Mouse (Mus musculus) bone marrow, adult 2 months (tissue): ENCODE data around the gene Cutal.
"Not testable (repeated sequence)": the region's sequence is repeated elsewhere in the genome, so short reads cannot be mapped to it uniquely, and the experiment has no call there.

Experiments
- CTCF ChIP-seq: fragments of 200-500 bp; IDR thresholded peaks from 2 replicates; pipeline ENCODE4 v1.5.1; 2011; ENCODE audit warnings: low read length, control low read depth; ENCODE audit not compliant: control insufficient read depth, insufficient read depth
- POLR2A ChIP-seq: fragments of 200-500 bp; IDR thresholded peaks from 2 replicates; pipeline ENCODE4 v1.6.1; 2011; ENCODE audit warnings: low read depth, mild to moderate bottlenecking, control low read depth, low read length, borderline replicate concordance; ENCODE audit not compliant: control insufficient read depth

DNA sequence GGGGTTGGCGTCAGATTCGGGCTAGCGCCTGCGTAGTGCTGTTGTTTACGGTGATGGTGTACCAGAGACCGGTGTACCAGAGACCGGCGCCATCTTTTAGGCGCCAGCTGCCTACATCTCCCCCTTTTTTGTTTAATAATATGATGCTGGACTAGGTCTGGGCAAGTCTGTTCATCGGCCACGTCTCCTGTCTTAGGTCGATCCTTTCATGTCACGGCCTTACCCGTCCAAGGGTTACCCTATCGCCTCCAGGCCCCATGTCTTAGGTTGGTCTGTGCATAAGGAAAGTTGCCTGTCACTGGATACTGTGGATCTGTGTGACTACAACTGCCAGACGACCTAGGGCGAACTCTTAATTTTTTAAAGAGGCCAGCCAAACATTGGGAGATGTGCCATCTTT is 44.1 kb upstream of the Cutal start:
- not testable (repeated sequence) for TF ChIP-seq CTCF, POLR2A
